Mouse (Mus musculus) adrenal gland, adult 2 months (tissue): ENCODE measurements at regions not wholly inside any gene's neighbourhood (a gene's known extent, or its start where the extent isn't known, plus 50 kb on each side); places are given as distances from the start of the nearest gene placed in this dataset.
A peak's percentile ranks its signal among the peaks of the same experiment; 100 is the strongest.

Source experiments
- DNase-seq: peaks from one replicate; pipeline ENCODE4 v3.0.0; 2021

DNA sequence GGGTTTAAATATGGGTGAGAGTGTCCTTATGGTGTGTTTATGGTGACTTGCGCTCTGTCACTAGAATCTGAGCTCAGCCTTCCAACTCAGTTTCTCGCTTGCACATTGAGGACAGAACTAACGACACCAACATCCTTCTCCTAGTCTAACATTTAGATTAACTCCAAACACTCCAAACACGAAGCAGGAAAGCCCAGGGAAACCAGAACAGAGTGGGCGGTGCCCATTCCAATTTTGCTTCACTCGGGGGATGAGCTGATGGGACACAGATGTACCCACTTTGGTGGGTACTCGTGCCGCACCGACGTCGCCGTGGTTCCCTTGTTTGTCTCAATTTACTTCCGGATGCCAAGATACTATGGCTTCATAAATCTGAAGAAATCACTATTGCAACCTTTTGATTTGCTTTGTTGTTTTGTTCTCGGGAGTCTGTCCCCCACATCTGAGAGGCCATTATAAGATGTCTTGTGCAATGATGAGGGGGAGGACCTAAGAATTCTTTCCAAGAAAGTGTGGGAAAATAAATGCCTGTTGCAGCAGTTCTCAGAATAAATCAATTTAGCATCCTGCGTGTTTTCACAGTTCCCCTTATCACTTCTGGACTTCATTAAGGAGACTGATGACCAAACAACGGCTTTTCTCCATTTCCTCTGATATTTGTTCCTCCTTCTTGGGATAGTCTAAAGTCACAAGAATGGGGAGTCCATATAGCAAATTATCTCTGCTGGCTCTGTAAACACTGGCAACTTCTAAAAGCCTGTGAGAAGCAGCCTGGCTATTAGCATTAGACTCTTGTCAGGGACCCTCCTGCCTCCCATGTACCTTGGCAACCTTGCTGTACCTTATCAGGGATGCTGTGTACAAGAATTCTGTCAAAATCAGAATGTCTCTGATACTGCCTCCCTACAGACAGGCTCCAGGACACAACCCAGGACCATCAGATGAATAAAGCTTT lies 96.2 kb upstream of the Klf9 start:
- no peak for DNase-seq

DNA sequence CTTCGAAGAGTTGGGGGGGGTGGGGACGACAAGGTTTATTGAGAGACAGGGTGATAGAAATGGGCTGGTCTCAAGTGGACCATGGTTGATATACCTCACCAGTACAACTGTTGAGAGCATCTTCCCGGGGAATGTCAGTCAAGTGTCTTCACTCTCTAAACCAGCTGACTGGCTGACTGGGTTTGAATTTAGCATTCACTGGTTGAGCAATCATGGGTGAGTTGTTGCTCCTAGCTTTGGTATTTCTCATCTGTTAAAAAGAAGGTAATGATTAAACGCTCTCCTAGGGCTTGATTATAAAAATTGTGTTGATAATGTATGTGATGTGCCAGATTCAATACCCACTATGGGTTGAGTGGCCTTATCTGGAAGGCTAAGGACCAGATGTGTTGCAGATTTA lies 89.6 kb upstream of the Klf9 start:
- no peak for DNase-seq

DNA sequence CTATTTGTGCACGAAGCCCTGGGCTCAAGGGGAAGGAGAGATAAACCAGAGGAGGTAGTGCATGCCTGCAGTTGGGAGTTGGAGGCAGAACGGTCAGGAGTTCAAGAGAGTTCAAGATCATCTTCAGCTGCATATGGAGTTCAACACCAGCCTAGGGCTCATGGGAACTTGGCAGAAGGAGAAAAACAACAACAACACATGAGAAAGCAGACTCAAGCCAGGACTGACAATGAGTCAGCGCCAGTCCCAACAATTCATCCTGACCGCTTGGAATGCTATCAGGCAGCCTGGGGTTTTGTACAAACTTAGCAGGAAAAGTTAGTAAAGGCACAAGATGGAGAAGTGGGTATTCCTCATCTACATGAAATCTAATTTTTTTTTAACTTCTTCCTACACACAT lies 86.6 kb upstream of the Klf9 start:
- peak; percentile 45 for DNase-seq

DNA sequence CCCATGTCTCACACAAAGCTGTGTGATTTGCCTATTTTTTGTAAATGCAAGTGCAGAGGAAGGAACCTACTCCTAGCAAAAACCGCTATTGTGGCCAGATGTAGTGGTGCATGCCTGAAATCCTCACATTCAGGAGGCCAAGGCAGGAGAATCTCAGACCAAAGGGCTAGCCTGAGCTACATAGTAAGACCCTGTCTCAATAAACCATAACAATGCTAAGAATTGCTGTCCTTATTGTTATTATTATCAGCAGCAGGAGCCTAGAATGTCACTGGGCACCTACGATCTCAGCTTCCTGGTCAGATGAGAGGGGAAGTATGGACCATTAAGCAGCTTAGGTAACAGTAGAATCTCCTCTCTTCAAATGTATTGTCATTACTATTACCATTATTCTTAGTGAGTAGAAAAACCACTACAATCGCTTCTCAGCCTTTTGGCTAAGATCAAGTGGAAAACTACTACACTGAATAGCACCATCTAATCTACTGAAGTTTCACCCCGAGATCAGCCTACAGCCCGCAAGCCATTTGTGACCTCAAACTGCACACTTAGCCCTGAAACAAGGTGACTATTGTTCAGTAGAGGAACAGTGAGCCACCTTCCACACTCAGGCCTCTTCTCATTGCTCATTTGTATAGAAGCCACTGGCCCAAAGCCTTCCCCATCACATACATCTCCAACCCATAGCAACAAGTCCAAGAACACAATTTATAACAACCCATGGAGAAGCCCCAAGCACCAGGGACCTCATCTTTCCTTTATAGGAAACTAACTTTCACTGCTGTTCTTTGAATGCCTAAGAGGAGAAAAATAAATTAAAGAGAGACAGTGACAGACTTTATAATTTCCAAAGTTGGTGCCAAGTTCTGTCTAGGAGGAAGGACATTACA lies 84.9 kb upstream of the Klf9 start:
- DNase-seq: peak; percentile 8

DNA sequence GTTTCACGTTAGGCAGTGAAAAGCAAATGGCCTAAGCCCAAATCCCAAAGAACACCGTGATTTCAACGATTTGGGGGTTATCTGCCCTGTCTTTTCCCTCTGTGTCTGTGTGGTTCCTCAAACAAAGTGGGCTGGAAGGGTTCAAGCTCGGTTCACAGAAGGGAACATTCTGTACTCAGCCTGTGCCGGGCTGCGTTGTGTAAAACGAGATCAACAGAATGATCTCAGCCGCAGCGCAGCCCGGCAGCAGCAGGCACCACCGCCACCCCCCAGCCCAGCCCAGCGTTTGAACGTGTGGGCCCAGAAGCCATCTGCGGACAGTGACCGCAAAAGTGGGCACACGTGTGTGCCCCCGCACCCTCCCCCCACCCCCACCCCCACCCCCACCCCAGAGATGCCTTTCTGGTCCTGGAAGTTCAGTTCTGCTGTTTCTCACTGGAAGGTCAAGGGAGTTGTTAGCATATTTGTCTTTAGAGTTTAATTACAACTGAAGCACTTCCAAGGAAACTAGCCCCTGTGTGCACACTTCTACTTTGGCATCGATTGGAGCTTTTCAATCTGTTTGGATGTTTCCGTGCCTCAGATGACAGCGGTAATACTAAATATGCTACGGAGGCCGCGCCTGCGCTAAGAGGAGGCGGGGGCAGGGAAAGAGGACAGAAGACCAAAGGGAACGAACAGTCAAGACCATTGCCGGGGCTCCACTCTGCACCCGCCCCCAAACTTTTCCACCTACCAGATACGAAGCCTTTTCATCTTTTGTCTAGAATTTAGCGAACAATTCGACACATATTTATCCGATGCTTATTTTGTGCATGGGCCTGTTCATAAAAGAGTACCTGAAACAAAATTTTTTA lies 83.9 kb upstream of the Klf9 start:
- DNase-seq: peak; percentile 84

DNA sequence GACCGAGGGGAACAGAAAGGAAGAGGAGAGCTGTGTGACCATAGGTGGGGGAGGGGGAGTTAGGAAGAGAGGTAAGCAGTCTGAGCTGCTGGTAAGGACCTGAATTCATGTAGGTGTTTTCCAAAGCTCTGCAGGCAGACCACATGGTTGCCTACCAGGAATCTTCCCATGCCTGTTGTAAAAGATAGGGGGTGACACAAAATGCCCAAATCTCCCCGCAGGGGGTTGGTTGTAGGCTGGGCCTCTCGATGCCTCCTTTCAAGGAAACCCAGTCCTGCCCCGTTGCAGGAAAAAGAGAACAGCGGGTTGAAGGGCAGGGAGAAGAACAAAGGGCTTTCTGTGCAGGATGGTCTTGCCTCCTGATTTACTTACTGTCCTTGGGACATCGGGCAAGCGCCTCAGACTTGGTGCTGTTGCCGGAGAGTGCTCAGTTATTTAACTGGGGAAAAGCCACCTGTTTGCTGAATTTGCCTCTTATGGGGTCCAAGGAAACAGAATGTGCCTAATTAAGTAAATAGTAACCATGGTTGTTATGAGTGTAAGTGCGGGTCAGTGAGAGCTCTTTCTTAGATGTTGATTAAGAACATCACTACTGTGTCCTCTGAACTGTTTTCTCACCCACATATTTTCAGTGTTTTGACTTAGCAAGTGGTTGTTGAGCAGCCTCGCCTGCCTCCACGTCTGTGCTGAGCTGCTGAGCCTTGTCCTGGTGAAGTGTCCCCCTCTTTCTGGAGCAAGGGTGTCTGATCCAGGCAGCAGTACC lies 83.1 kb upstream of the Klf9 start:
- DNase-seq: peak; percentile 54

DNA sequence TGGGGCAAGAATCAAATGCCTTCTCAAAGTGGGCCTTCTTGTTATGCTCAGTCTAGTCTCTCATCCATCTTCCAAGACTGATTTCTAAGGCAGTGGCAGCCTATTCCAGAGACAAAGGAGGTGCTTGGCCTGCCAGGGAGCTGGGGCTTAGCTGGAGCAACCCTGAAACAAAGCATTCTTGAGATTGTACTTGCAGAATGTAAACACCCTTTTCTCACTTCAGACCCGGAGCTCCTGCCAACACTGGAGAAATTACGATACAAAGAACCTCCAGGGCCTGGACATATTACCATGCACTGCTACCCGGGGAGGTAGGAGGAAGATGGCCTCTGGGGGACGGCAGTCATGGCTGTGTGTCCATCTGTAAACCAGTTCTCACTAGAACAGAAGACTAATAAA lies 82.5 kb upstream of the Klf9 start:
- peak; percentile 7 for DNase-seq

DNA sequence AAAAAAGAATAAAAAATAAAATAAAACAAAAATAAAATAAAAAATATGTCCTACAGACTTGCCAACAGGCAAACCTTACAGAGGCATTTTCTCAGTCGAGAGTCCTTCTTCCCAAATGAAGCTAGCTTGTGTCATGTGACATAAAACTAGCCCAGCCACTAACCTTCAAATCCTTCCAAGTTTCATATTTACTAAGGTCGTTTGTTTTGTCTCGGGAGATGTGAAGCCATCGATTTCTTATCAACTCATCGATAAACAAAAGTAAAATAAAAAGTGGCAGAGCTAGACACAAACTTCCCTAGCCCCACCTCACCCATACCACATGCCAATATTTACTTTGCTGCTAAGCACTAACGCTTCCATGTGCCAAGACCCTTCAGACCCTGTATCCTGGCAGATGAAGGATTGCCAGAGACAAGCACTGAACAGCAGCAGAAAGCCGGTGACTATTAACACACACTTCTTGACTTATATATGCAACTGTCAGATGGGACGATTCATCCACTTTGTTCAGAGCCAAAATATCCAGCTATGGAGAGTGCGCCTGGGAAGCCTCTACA lies 79.9 kb upstream of the Klf9 start:
- DNase-seq: no peak

DNA sequence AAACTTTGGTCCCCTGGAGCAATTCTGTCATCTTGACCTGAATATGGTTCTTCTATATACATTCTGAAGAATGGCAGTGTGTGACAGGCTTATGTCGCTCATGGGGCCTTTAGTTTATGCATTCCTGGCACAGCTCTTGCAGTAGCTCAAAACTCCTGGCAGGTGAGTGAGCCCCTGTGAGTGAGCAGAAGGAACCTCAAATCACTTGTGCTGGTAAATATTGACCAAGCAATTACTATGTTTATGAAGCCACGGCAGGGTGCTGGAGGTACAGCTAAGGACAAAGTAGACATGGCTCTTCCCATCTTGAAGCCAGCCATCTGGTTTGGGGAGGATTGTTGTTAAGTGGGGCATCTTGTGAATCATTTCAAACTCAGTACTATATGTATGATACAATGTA lies 79.1 kb upstream of the Klf9 start:
- no peak for DNase-seq

DNA sequence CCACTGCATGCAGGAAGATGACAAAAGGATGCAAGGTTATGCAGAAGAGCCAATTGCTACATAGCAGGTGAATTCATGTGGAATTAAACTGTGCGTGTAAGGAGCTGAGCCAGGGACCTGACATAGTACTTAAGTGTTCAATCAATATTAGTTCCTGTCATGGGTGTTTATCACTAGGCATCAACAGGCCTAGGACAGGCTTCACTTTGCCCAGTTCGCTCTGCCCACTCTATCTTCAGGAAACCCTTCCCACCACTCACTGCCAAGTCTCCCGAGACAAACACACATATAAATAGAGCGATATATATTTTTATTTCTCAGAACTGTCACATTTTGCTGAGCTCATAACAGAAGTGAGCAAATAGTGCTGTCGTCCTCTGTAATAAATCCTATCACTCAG lies 78.2 kb upstream of the Klf9 start:
- DNase-seq: peak; percentile 9

DNA sequence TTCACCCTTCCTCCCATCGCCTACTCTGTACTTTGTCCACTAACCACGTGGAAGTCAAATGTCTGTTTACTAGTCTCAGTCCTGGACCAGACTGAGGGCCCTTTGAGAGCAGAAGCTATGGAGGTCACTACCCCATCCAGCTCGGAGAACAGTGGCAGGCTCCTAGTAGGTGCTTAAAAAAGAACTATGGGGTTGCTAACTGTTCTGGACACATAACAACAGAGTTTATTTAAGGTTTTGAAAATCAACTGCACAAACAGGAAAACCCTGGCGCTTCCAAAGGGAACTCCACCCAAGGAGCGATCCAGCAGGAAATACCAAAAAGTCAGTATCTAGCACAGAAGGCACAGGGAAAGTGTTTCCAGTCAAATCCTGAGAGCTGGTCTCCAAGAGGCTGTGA lies 75.5 kb upstream of the Klf9 start:
- peak; percentile 40 for DNase-seq

DNA sequence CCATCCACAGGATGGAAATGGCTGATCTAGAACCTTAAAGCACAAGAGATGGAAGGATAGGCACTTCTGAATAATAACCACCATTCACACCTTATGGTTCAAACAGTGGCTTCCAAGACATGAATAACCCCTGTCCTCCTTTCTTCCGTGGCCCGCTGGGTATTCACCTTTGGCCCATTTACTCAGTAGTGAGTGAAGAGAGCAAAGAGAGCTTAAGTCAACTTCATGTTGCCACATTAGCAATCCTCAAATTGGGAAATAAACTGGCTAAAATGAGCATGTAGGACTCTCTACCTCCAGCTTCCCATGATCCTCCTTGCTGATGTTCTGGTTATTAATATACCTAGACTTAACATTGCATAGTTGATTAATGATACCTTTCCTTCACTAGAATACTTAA lies 74.3 kb upstream of the Klf9 start:
- peak; percentile 19 for DNase-seq

DNA sequence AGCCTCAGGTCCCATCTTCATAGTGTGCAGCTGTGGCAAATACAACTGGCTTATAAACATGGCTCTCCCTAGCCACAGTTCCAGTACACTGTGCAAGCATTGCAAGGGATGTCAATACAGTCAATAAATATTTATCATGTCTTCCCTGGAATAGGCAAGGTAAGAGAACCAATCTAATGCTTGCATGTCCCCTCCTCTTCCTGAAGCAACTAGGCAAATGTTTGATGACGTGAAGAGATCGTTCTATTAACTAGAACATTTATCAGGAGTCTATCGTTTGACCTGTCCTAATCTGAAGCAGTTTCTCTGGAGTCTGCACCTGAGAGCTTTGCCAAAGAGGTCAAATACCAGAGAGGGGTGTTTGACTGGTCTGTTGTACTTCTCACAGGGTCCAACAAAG lies 72.4 kb upstream of the Klf9 start:
- no peak for DNase-seq

DNA sequence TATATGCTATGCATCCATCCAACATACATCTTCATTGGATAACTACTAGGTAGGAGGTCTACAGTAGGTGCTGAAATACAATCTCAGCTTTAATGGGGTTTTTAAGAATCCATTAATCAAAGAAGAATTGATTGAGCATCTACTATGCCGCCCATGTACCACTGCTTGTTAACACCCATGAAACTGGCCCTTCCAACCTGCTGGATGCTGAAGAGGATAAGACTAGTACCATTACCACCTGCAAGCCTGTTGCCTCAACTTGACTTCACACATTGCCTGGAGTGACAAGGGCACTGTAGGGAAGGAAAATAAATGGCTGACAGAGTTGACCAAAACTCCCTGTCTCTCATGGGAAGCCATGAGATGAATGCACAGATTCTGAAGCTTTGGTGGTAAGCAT lies 71.4 kb upstream of the Klf9 start:
- no peak for DNase-seq

DNA sequence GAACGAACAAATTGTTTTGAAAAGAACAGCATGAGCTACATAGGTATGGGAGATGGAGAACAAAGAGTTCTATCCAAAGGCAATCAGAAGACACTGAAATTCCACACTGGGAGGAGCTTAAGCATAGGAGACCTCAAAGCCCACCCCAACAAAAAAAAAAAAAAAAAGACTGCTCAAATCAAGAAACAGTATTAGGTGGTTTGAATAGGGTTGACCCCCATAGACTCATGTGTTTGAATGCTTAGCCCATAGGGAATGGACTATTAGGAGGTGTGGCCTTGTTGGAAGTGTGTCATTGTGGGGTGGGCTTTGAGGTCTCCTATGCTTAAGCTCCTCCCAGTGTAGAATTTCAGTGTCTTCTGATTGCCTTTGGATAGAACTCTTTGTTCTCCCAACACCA lies 70.0 kb upstream of the Klf9 start:
- DNase-seq: no peak

DNA sequence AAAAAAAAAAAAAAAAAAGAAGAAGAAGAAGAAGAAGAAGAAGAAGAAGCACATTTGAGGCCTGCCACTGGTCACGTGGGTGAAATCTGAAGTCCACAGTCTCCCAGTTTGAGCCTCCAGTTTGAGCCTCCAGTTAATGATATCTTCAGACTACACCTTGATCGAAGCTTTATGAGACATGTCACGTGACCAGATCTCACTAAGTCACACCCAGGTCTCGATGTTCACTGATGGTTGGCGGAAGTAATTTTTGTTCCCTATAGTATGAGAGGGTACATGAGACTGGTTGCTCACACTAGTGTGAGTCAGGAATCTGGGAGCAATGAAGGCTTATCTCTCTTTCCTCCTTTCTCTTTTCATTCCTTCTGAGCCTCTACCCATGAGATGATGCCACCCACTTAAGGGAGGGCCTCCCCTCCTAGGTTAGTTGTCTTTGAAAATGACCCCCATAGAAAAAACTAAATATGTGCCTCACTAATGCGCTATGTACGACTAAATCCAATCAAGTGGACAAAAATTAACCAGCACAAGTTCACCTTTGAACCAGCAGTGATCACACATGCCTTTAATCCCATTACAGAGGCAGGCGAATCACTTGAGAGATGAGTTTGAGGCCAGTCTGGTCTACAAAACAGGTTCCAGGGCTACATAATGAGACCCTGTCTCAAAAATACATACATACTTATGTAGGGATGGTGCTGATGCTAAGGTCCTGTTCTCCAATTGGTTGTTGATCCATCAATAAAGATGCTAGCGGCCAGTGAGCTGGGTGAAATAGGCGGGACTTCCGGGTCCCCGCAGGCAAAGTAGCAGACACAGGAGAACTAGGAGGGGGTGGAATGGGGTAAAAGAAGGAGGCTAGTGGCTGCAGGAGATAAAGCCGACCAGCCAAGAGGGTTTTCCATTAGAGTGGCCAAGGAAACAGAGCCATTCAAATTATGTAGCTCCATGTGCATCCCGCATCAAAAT lies 66.1 kb upstream of the Klf9 start:
- no peak for DNase-seq

DNA sequence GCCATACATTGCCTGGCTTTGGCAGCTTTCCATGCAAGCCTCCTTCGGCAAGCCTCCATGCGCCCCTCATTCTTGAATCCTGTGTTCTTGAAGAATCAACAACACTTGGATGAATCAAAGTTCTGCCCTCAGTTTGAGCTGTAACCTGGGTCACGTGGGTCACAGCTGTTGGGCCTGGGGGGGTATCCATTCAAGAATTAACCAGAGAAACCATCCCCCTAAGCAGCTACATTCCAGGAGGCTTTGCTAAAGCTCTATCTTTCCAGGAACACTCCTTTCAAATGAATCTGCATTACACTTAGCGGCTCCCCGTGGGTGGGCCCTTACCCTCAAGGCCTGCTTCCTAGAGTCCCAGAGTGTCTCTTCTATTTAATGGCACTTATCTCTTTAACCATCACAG lies 65.2 kb upstream of the Klf9 start:
- no peak for DNase-seq

DNA sequence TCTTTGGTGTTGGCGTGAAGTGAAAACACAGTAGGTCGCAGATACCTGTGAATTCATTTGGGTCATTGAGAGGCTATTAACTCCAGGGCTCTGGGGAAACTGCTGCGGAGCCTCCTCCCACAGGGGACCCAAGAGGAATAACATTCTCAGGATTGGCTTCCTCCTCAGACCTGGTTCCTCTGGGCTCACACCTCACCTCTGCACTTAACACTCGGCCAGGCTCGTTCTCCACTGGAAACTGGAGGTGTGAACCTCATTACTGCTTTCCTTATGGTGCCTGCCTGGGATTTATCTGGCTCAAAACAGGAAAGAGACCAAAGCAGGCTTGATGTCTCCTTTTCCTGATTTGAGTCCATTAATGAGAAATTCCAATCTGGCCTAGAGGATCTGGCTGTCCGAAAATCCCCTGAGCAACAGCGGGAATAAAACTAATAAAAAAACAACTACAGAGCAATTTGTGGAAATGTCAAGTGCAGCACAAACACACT lies 55.8 kb upstream of the Klf9 start:
- DNase-seq: no peak

DNA sequence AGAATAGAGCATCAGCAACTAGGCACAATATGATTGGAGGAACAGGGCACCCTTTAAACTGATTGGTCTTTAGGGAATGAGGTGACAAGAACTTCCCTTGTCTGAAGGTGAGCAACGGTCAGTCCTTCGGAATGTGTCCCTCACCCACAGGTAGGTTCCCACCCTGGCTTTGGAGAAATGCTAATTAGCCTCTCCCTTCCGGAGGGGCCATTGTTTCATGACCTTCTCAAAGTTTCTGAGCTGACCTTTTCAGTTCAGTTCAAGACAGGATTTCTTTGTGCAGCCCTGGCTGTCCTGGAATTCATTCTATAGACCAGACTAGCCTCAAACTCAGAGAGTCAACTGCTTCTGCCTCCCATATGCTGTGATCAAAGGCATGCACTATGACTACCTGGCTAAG lies 53.5 kb upstream of the Klf9 start:
- no peak for DNase-seq

DNA sequence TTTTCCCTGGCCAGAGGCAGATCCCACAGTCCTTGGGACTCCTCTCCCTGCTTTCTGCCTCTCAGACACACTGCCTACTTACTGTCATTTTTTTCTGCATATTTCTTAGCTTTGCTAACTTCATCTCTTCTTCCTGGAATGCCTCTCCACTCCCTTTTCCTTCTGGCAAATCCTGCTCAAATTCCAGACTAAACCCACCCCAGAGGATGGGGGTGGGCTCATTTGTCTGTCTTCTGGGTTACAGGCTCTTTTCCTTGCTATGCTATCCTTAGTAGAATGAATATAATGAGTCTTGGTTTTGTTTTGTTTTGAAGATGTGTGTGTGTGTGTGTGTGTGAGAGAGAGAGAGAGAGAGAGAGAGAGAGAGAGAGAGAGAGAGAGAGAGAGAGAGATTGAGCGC lies 51.9 kb upstream of the Klf9 start:
- DNase-seq: no peak
